Mouse (Mus musculus) embryonic fibroblast, embryonic 13.5 days (primary cell): Measurements from ENCODE around the gene 1110004F10Rik.

Source experiments
- CTCF ChIP-seq: IDR thresholded peaks from 2 replicates; pipeline ENCODE4 v1.5.1; 2011; ENCODE audit warnings: mild to moderate bottlenecking, control low read depth, low read length, moderate library complexity, borderline replicate concordance; ENCODE audit not compliant: insufficient read depth
- POLR2A ChIP-seq: IDR thresholded peaks from 2 replicates; pipeline ENCODE4 v1.6.1; 2011; ENCODE audit warnings: low read depth, mild to moderate bottlenecking, control low read depth, low read length, moderate library complexity

- TF ChIP-seq CTCF = no peak
- TF ChIP-seq POLR2A = no peak
Observed at GRCm38 (mm10) chr7:116111546-116111945, 72.3 kb downstream of the 1110004F10Rik start.
